Mouse (Mus musculus) limb, embryonic 12.5 days (tissue): Measurements from ENCODE around the gene Ccdc63. TPM values are rescaled to one million over a fixed set of nuclear protein-coding genes. Genes with fewer than 3 reads are reported as not detected.
"Not testable (repeated sequence)": the region's sequence is repeated elsewhere in the genome, so short reads cannot be mapped to it uniquely, and the experiment has no call there.

ENCODE experiments used
- ATAC-seq: fragments of 200-750 bp; cut with Nextera tagmentation; 2 replicates; pipeline ENCODE4 v1.8.0; 2017; ENCODE audit warnings: low read depth, moderate TSS enrichment; ENCODE audit not compliant: insufficient number of reproducible peaks, insufficient read depth, low FRiP score, low TSS enrichment
- H3K27ac ChIP-seq: fragments of 300-500 bp; sonication (generic); 2 replicates; pipeline ENCODE4 v1.5.1; 2016; ENCODE audit warnings: mild to moderate bottlenecking, moderate library complexity
- H3K27me3 ChIP-seq: fragments of 300-500 bp; sonication (generic); 2 replicates; pipeline ENCODE4 v1.6.1; 2016; ENCODE audit warnings: mild to moderate bottlenecking, moderate library complexity
- H3K36me3 ChIP-seq: fragments of 300-500 bp; sonication (generic); 2 replicates; pipeline ENCODE4 v1.6.1; 2016; ENCODE audit warnings: mild to moderate bottlenecking, moderate library complexity
- H3K4me1 ChIP-seq: fragments of 300-500 bp; sonication (generic); replicated peaks from 2 replicates; pipeline ENCODE4 v1.6.1; 2016
- H3K4me2 ChIP-seq: fragments of 300-500 bp; sonication (generic); 2 replicates; pipeline ENCODE4 v1.6.1; 2016; ENCODE audit warnings: mild to moderate bottlenecking, moderate library complexity
- H3K4me3 ChIP-seq: fragments of 300-500 bp; sonication (generic); replicated peaks from 2 replicates; pipeline ENCODE4 v1.5.1; 2016; ENCODE audit warnings: mild to moderate bottlenecking
- H3K9ac ChIP-seq: fragments of 300-500 bp; sonication (generic); replicated peaks from 2 replicates; pipeline ENCODE4 v1.6.1; 2016; ENCODE audit warnings: mild to moderate bottlenecking, moderate library complexity
- H3K9me3 ChIP-seq: fragments of 300-500 bp; sonication (generic); 2 replicates; pipeline ENCODE4 v1.6.1; 2016; ENCODE audit warnings: mild to moderate bottlenecking, moderate library complexity
- WGBS: fragments of 180-500 bp; shearing (Covaris S2); methylation state at CpG from one replicate; pipeline ENCODE4 v1.1.7; 2016; 5-methylcytosine and 5-hydroxymethylcytosine counted together
- polyA plus RNA-seq: library from polyadenylated mRNA; unstranded; fragments of >200 nt; fragmentation: Nextera tagmentation; extraction: Ambion mirVana; gene quantifications from 2 replicates; pipeline ENCODE4 v1.2.1, GENCODE M21; 2016

The Ccdc63 gene
- polyA plus RNA-seq, 1 experiment from 2014 or later, result not detected

GRCm38 (mm10) chr5:122165233-122165915, 24.8 kb upstream of the Ccdc63 start:
- no peak for ATAC-seq
- no peaks in the 10 kb centered on the region for H3K9me3 ChIP-seq
- H3K27ac ChIP-seq, result no peak overlapping the region
- no peaks in the 10 kb centered on the region for H3K27me3 ChIP-seq
- 71% methylated on average over 6 of the region's 6 CpGs for WGBS
- peaks cover 56% of the 10 kb centered on the region for H3K4me1 ChIP-seq
- peaks cover 98% of the 10 kb centered on the region for H3K36me3 ChIP-seq
- H3K4me3 ChIP-seq, result no peak overlapping the region
- H3K9ac ChIP-seq, result no peak overlapping the region
- H3K4me2 ChIP-seq, result no peak overlapping the region

GRCm38 (mm10) chr5:122164011-122164410, 23.4 kb upstream of the Ccdc63 start:
- Histone ChIP-seq H3K36me3 (peaks cover 90% of the 10 kb centered on the region), H3K9ac (0 out of 2 replicates have a peak overlapping the region, but pooled peaks have one; percentile 13)

GRCm38 (mm10) chr5:122163194-122163593, 22.6 kb upstream of the Ccdc63 start:
- no peak for ATAC-seq
- WGBS, result 68% methylated on average over 6 of the region's 6 CpGs

More at GRCm38 (mm10) chr5:122164011-122164410, 23.4 kb upstream of the Ccdc63 start:
- H3K4me1 ChIP-seq, result peaks cover 66% of the 10 kb centered on the region
- H3K4me2 ChIP-seq, result no peak overlapping the region
- no peak overlapping the region for H3K4me3 ChIP-seq
- 67% methylated on average over 3 of the region's 3 CpGs for WGBS
- no peaks in the 10 kb centered on the region for H3K9me3 ChIP-seq
- H3K27ac ChIP-seq, result no peak overlapping the region
- no peak for ATAC-seq
- no peaks in the 10 kb centered on the region for H3K27me3 ChIP-seq

GRCm38 (mm10) chr5:122158557-122159515, 18.2 kb upstream of the Ccdc63 start:
- Histone ChIP-seq H3K9ac (peak overlapping the region; percentile 93), H3K9me3 (no peaks in the 10 kb centered on the region), H3K27ac (peak overlapping the region; percentile 86), H3K4me3 (peak overlapping the region; percentile 98), H3K4me2 (peak overlapping the region; percentile 73), H3K4me1 (peaks cover 58% of the 10 kb centered on the region), H3K27me3 (no peaks in the 10 kb centered on the region), H3K36me3 (peaks cover 39% of the 10 kb centered on the region)
- 2% methylated on average over 42 of the region's 42 CpGs for WGBS
- no peak for ATAC-seq

More at GRCm38 (mm10) chr5:122163194-122163593, 22.6 kb upstream of the Ccdc63 start:
- H3K9ac ChIP-seq, result no peak overlapping the region
- no peaks in the 10 kb centered on the region for H3K27me3 ChIP-seq
- 0 out of 2 replicates have a peak overlapping the region, but pooled peaks have one; percentile 13 for H3K4me2 ChIP-seq
- H3K4me3 ChIP-seq, result no peak overlapping the region
- peaks cover 82% of the 10 kb centered on the region for H3K36me3 ChIP-seq
- no peaks in the 10 kb centered on the region for H3K9me3 ChIP-seq
- H3K27ac ChIP-seq, result no peak overlapping the region
- H3K4me1 ChIP-seq, result peaks cover 66% of the 10 kb centered on the region

GRCm38 (mm10) chr5:122157827-122158381, 17.3 kb upstream of the Ccdc63 start, which contains the start of gene Ppp1cc:
Ppp1cc (plus strand) TSS chr5:122158278.
- H3K36me3 ChIP-seq, result peaks cover 29% of the 10 kb centered on the region
- peaks cover 51% of the 10 kb centered on the region for H3K4me1 ChIP-seq
- peak within 1 kb of the TSS; percentile 91 for H3K27ac ChIP-seq
- H3K9me3 ChIP-seq, result no peaks in the 10 kb centered on the region
- ATAC-seq, result peak; percentile 92
- peak within 1 kb of the TSS; percentile 93 for H3K9ac ChIP-seq
- no peaks in the 10 kb centered on the region for H3K27me3 ChIP-seq
- H3K4me2 ChIP-seq, result peak within 1 kb of the TSS; percentile 73
- H3K4me3 ChIP-seq, result peak within 1 kb of the TSS; percentile 98
- under 1% methylated on average over 53 of the region's 54 CpGs for WGBS

- H3K9me3 ChIP-seq, result no peaks in the 10 kb centered on the region
- no peak for ATAC-seq
- peaks cover 37% of the 10 kb centered on the region for H3K4me1 ChIP-seq
- no peak overlapping the region for H3K27ac ChIP-seq
- H3K9ac ChIP-seq, result no peak overlapping the region
- WGBS, result 73% methylated on average over 2 of the region's 2 CpGs
- no peaks in the 10 kb centered on the region for H3K27me3 ChIP-seq
- peaks cover 16% of the 10 kb centered on the region for H3K36me3 ChIP-seq
- H3K4me3 ChIP-seq, result no peak overlapping the region
- no peak overlapping the region for H3K4me2 ChIP-seq
Observed at GRCm38 (mm10) chr5:122156486-122156885, 15.9 kb upstream of the Ccdc63 start.

GRCm38 (mm10) chr5:122155613-122156012, 15.0 kb upstream of the Ccdc63 start:
- H3K27ac ChIP-seq, result no peak overlapping the region
- no peak overlapping the region for H3K4me2 ChIP-seq
- H3K9me3 ChIP-seq, result no peaks in the 10 kb centered on the region
- peaks cover 8% of the 10 kb centered on the region for H3K36me3 ChIP-seq
- H3K4me1 ChIP-seq, result peaks cover 28% of the 10 kb centered on the region
- H3K9ac ChIP-seq, result no peak overlapping the region
- H3K4me3 ChIP-seq, result no peak overlapping the region
- H3K27me3 ChIP-seq, result no peaks in the 10 kb centered on the region
- ATAC-seq, result no peak

- H3K36me3 ChIP-seq, result 0 out of 2 replicates have a peak, but pooled peaks cover 1% of the 10 kb centered on the region
- H3K27ac ChIP-seq, result no peak overlapping the region
- H3K4me3 ChIP-seq, result no peak overlapping the region
- H3K9ac ChIP-seq, result no peak overlapping the region
- H3K27me3 ChIP-seq, result no peaks in the 10 kb centered on the region
- H3K4me2 ChIP-seq, result no peak overlapping the region
- peaks cover 20% of the 10 kb centered on the region for H3K4me1 ChIP-seq
- ATAC-seq, result no peak
- H3K9me3 ChIP-seq, result no peaks in the 10 kb centered on the region
- WGBS, result 66% methylated on average over 3 of the region's 3 CpGs
Observed at GRCm38 (mm10) chr5:122154782-122155181, 14.2 kb upstream of the Ccdc63 start.

GRCm38 (mm10) chr5:122154006-122154405, 13.4 kb upstream of the Ccdc63 start:
- Histone ChIP-seq H3K4me2 (no peak overlapping the region), H3K9ac (0 out of 2 replicates have a peak overlapping the region, but pooled peaks have one; percentile 34), H3K27ac (no peak overlapping the region), H3K4me1 (peaks cover 16% of the 10 kb centered on the region), H3K36me3 (no peaks in the 10 kb centered on the region), H3K27me3 (no peaks in the 10 kb centered on the region), H3K9me3 (no peaks in the 10 kb centered on the region), H3K4me3 (no peak overlapping the region)
- ATAC-seq, result no peak
- WGBS, result 31% methylated on average over 11 of the region's 14 CpGs

GRCm38 (mm10) chr5:122152508-122152907, 11.9 kb upstream of the Ccdc63 start:
- H3K27ac ChIP-seq, result not testable (repeated sequence)
- WGBS, result 93% methylated on average over 5 of the region's 5 CpGs

GRCm38 (mm10) chr5:122149259-122149658, 8.6 kb upstream of the Ccdc63 start:
- Histone ChIP-seq H3K4me2 (no peak overlapping the region), H3K4me1 (peaks cover 17% of the 10 kb centered on the region), H3K36me3 (no peaks in the 10 kb centered on the region), H3K4me3 (no peak overlapping the region), H3K9me3 (0 out of 2 replicates have a peak, but pooled peaks cover 5% of the 10 kb centered on the region), H3K9ac (no peak overlapping the region), H3K27me3 (no peaks in the 10 kb centered on the region), H3K27ac (no peak overlapping the region)
- ATAC-seq, result no peak
- 43% methylated on average over 4 of the region's 4 CpGs for WGBS

More at GRCm38 (mm10) chr5:122152508-122152907, 11.9 kb upstream of the Ccdc63 start:
- H3K4me2 ChIP-seq, ATAC-seq, H3K9ac ChIP-seq, H3K4me3 ChIP-seq, H3K36me3 ChIP-seq, H3K27me3 ChIP-seq, H3K9me3 ChIP-seq: not testable (repeated sequence)
- peaks cover 14% of the 10 kb centered on the region for H3K4me1 ChIP-seq
